Mouse (Mus musculus) layer of hippocampus, adult 2 months (tissue): ENCODE results near the gene Aloxe3. TPM values are rescaled to one million over a fixed set of nuclear protein-coding genes. Genes with fewer than 3 reads are reported as not detected.

Experiments used
- DNase-seq, 2 experiments: peaks; one replicate each; pipeline ENCODE4 v3.0.0; 2022; ENCODE audit warnings: low spot score in 2 of 2
- H3K27ac ChIP-seq: fragments of 200-600 bp; 2 replicates; pipeline ENCODE4 v1.8.1; 2022
- H3K4me3 ChIP-seq: fragments of 200-600 bp; 2 replicates; pipeline ENCODE4 v1.8.1; 2022; ENCODE audit warnings: mild to moderate bottlenecking
- CTCF ChIP-seq: fragments of 200-600 bp; conservative IDR thresholded peaks from 2 replicates; pipeline ENCODE4 v1.8.1; 2022; ENCODE audit warnings: antibody characterized with exemption, mild to moderate bottlenecking, moderate library complexity
- total RNA-seq, 2 experiments: library from RNA; stranded (reverse); gene quantifications; 2 replicates each; pipeline ENCODE4 v1.2.3; 2021

Gene Aloxe3
- total RNA-seq, 2 experiments from 2014 or later, result 7.8 to 11.1 TPM

- TF ChIP-seq CTCF, result no peak
- Histone ChIP-seq H3K27ac (no peak overlapping the region), H3K4me3 (no peak overlapping the region)
- DNase-seq, result no peak
Measured at GRCm38 (mm10) chr11:69105227-69105626, 20.5 kb upstream of the Aloxe3 start.

DNA sequence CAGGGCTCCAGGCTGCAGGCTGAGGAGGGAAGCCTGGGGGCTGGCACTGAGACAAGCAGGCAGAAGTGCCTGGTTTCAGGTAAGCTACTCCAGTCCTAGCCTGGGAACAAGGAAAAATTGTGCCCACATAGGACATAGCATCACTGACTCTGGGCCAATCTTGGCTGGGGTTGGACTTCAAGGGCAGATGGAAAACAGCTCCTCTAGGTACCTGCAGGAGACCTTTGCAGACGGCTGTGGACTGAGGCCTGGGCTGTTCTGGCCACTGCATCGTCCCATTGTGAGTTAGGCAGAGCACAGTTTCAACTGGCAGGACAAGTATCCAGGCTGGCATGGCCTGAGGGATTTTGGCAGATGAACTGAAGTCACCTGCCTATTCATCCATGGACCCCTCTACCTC lies 19.9 kb upstream of the Aloxe3 start:
- no peak overlapping the region for H3K4me3 ChIP-seq
- no peak for TF ChIP-seq CTCF
- H3K27ac ChIP-seq, result no peak overlapping the region
- no peak for DNase-seq

DNA sequence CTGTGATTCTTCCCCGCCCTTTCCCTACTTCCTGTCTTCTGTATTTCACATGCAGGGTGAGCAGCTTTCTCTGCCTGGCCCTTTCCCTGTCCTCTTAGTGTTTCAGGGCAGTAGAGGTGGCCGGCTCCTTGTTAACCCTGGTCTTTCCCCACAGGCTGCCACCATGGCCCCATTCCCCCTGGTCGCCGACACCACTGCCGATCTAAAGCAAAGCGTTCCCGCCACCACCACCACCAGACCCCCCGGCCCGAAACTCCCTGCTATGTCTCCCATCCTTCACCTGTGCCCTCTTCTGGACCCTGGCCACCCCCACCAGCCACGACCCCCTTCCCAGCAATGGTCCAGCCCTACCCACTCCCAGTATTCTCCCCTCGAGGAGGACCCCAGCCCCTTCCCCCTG lies 19.4 kb upstream of the Aloxe3 start:
- Histone ChIP-seq H3K27ac (no peak overlapping the region), H3K4me3 (no peak overlapping the region)
- no peak for TF ChIP-seq CTCF
- DNase-seq, result peak in 1 of 2 experiments; percentile 16

DNA sequence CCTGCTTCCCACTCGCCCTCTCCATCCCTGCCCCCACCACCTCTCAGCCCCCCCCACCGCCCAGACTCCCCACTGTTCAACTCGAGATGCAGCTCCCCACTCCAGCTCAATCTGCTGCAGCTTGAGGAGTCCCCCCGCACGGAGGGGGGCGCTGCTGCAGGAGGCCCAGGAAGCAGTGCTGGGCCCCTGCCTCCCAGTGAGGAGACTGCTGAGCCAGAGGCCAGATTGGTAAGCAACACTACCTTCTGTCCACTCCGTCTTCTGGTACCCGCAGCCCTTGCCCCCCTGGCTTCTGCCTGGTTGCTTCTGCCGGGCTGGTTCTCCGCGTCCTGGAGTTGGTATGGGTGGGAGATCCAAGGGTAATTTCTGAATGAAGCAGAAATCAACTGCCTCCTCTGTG lies 18.9 kb upstream of the Aloxe3 start:
- no peak for TF ChIP-seq CTCF

DNA sequence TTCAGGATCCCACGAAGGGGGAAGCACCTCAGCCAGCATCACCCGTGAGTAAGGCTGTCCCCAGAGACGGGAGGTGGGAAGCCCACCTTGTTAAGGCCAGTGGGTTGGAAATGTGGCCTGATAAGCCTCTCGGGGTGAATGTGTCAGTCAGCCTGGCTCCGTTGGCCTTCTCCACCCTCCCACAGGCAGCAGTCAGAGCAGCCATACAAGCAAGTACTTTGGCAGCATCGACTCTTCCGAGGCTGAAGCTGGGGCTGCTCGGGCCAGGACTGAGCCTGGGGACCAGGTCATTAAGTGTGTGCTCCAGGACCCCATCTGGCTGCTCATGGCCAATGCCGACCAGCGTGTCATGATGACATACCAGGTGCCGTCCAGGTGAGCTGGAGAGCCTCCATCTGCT lies 18.0 kb upstream of the Aloxe3 start:
- no peak for TF ChIP-seq CTCF
- no peak overlapping the region for H3K4me3 ChIP-seq
- no peak overlapping the region for H3K27ac ChIP-seq
- no peak for DNase-seq

More for the DNA sequence above, 18.9 kb upstream of the Aloxe3 start:
- peak in 1 of 2 experiments; percentile 14 for DNase-seq
- Histone ChIP-seq H3K27ac (no peak overlapping the region), H3K4me3 (no peak overlapping the region)

- no peak for TF ChIP-seq CTCF
- no peak overlapping the region for H3K4me3 ChIP-seq
- DNase-seq, result no peak
- no peak overlapping the region for H3K27ac ChIP-seq
Measured at GRCm38 (mm10) chr11:69108223-69108622, 17.5 kb upstream of the Aloxe3 start.

- no peak for DNase-seq
- Histone ChIP-seq H3K27ac (no peak overlapping the region), H3K4me3 (no peak overlapping the region)
- no peak for TF ChIP-seq CTCF
Measured at GRCm38 (mm10) chr11:69109032-69109900, 16.4 kb upstream of the Aloxe3 start.

DNA sequence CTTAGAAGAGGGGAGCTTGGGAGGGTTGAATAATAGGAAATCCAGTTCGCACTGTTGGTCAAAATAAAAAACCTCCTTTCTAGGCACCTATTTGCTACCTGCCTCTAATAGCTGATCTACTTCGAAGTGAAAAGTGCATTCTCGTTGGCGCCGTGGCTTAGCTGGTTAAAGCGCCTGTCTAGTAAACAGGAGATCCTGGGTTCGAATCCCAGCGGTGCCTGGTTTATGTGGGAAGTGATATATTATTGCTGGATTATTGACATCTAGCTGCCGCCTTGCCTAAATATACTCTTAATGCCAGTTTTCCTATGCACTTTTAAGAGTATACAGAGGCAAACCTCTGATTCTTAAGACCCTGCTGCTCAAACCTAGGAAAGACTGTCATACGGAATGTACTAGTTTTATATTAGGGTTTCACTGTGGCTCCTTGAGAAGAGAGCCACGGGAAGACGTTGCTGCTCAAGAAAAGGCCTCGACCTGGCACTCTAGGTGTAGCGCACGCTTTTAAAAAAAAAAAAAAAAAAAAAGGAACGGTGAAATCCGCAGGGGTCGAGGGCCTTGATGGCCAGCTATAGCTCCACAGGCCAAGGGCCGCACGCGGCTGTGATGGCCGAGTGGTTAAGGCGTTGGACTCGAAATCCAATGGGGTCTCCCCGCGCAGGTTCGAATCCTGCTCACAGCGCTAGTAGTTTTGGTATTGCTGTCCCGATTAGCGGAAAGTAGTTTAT lies 15.2 kb upstream of the Aloxe3 start:
- Histone ChIP-seq H3K27ac (peak overlapping the region; percentile 44; the same call in 1 of the 2 replicates), H3K4me3 (peak overlapping the region; percentile 60)
- peak; percentile 89 to 97 for DNase-seq
- no peak for TF ChIP-seq CTCF

DNA sequence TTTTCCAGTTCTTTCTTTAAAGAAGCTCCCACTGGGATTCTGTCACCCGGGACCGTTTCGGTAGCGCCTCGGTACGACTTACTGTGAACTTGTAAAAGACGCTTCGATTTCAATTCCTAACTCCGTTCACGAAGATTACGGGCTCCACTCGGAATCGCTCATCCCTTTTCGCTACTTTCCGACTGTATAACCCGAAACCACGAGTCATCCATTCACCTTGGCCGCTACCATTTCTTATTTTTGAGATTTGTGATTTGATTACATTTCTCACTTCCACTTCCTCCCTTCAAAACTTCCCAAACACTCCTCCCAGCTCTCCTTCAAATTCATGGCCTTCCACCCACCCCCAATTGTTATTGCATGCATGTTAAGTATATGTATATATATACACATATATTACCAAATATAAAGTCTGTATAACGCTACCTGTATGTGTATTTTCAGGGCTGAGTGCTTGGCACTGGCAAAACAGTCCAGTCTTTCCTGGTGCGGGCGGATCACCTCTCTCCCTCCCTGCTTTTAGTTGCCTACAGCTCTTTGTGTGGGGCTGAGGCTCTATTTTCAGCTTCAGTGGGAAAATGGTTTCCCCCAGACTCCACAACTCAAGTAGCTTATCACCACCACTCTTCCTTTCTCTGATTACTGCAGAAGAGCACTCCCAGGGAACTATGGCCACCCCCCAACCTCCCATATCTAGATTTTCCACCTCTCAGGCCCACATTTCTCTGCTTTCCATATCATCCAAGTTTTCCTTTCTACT lies 14.5 kb upstream of the Aloxe3 start:
- no peak for DNase-seq
- peak overlapping the region; percentile 44; the same call in 1 of the 2 replicates for H3K27ac ChIP-seq

DNA sequence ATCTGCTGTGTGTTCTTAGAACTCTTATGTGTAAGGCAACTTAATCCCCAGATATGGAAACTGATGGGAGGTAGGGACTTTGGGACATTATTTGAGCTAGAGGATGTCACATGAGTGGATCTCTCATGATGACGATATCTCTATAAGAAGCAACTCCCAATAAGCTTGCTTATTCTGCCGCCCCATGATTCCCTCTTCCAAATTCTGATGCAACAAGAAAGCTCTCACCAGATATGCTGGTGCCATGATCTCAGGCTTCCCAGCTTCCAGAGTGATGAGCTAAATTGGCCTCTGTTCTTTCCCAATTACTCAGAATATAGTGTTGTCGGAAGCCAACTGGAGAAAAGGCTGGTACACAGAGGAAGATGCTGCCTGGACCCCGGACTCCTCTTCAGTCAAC lies 13.8 kb upstream of the Aloxe3 start:
- TF ChIP-seq CTCF, result no peak
- no peak overlapping the region; the same call in 1 of the 2 replicates for H3K4me3 ChIP-seq
- no peak for DNase-seq
- H3K27ac ChIP-seq, result peak overlapping the region; percentile 55; the same call in 1 of the 2 replicates

More for the DNA sequence above, 14.5 kb upstream of the Aloxe3 start:
- peak overlapping the region; percentile 60 for H3K4me3 ChIP-seq
- no peak for TF ChIP-seq CTCF

GRCm38 (mm10) chr11:69114018-69114417 lies 11.7 kb upstream of the Aloxe3 start:
- TF ChIP-seq CTCF, result no peak
- no peak overlapping the region for H3K4me3 ChIP-seq
- DNase-seq, result no peak
- H3K27ac ChIP-seq, result no peak overlapping the region

DNA sequence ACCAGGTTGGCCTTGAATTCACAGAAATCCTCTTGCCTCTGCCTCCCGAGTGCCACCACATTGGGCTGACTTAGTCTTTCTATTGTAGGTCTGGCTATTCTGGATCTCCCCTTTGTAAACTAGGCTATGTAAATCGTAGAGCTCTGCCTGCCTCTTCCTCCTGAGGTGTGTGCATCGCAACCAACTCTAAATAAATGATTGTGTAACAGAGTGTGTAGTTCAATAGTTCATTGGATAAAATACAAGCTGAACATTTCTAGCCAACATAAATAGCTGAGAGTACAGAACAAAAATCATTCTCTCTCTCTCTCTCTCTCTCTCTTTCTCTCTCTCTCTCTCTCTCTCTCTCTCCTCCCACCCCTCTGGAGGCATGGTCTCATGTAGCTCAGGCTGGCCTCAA lies 11.1 kb upstream of the Aloxe3 start:
- no peak for TF ChIP-seq CTCF
- no peak overlapping the region for H3K27ac ChIP-seq
- no peak for DNase-seq
- no peak overlapping the region for H3K4me3 ChIP-seq

GRCm38 (mm10) chr11:69116843-69117242 lies 8.9 kb upstream of the Aloxe3 start:
- H3K27ac ChIP-seq, result no peak overlapping the region; the same call in 1 of the 2 replicates
- no peak for TF ChIP-seq CTCF
- no peak overlapping the region for H3K4me3 ChIP-seq
- DNase-seq, result no peak
